Mouse (Mus musculus) intestine, postnatal 0 days (tissue): ENCODE data around the gene Gm48551. TPM values are rescaled to one million over a fixed set of nuclear protein-coding genes. Genes with fewer than 3 reads are reported as not detected.

ENCODE experiments used
- ATAC-seq: fragments of 200-750 bp; cut with Nextera tagmentation; 2 replicates; pipeline ENCODE4 v1.8.0; 2017; ENCODE audit warnings: mild to moderate bottlenecking, moderate TSS enrichment, moderate library complexity
- H3K27ac ChIP-seq: fragments of 300-500 bp; sonication (generic); 2 replicates; pipeline ENCODE4 v1.5.1; 2014; ENCODE audit warnings: mild to moderate bottlenecking, low read depth, low read length, moderate library complexity
- H3K27me3 ChIP-seq: fragments of 300-500 bp; sonication (generic); replicated peaks from 2 replicates; pipeline ENCODE4 v1.6.1; 2014; ENCODE audit warnings: low read length, mixed read lengths; ENCODE audit not compliant: control insufficient read depth, insufficient read depth
- H3K36me3 ChIP-seq: fragments of 300-500 bp; sonication (generic); 2 replicates; pipeline ENCODE4 v1.6.1; 2014; ENCODE audit warnings: mild to moderate bottlenecking, moderate library complexity; ENCODE audit not compliant: control insufficient read depth, insufficient read depth
- H3K4me1 ChIP-seq: fragments of 300-500 bp; sonication (generic); replicated peaks from 2 replicates; pipeline ENCODE4 v1.6.1; 2014; ENCODE audit warnings: antibody characterized with exemption, low read length, mixed read lengths; ENCODE audit not compliant: control insufficient read depth, insufficient read depth
- H3K4me2 ChIP-seq: fragments of 300-500 bp; sonication (generic); replicated peaks from 2 replicates; pipeline ENCODE4 v1.6.1; 2014; ENCODE audit warnings: low read depth, mild to moderate bottlenecking, moderate library complexity
- H3K4me3 ChIP-seq: fragments of 300-500 bp; sonication (generic); 2 replicates; pipeline ENCODE4 v1.5.1; 2014; ENCODE audit warnings: low read depth, low read length
- H3K9ac ChIP-seq: fragments of 300-500 bp; sonication (generic); 2 replicates; pipeline ENCODE4 v1.6.1; 2014; ENCODE audit warnings: mild to moderate bottlenecking, low read depth, low read length
- H3K9me3 ChIP-seq: fragments of 300-500 bp; sonication (generic); 2 replicates; pipeline ENCODE4 v1.6.1; 2016; ENCODE audit warnings: mixed run types; ENCODE audit not compliant: control insufficient read depth
- CTCF ChIP-seq: sonication (generic); IDR thresholded peaks from 2 replicates; pipeline ENCODE4 v1.5.1; 2016; ENCODE audit warnings: low read depth, mild to moderate bottlenecking, control low read depth, antibody characterized with exemption, moderate library complexity
- WGBS: fragments of 180-500 bp; shearing (Covaris S2); extraction: QIAGEN DNeasy Blood & Tissue Kit; methylation state at CpG from one replicate; pipeline ENCODE4 v1.1.7; 2014; 5-methylcytosine and 5-hydroxymethylcytosine counted together
- polyA plus RNA-seq: library from polyadenylated mRNA; unstranded; fragments of >200 nt; fragmentation: Nextera tagmentation; extraction: Ambion mirVana; gene quantifications from 2 replicates; pipeline ENCODE4 v1.2.1, GENCODE M21; 2015

Gene Gm48551
- polyA plus RNA-seq, 1 experiment from 2014 or later: 0.76 TPM

DNA sequence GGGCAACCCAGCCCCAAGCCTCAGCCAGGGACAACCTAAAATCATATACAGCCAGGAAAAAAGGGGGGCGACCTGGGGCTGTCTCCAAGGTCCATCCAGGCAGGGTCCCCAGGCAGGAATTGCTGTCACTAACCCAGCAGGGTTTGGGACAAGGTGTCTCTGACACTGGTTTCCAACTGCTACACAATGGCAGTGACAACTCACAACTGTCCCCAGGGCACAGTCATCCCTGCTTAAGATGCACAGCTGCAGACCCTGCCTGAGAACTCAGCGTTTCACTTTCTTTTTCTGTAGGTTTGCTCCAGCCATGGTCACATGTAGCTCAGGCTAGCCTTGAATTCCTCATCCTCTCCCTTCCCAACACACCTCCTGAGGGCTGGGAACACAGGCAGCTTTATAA, 44.8 kb downstream of the Gm48551 start:
- H3K27me3 ChIP-seq: peaks cover 19% of the 10 kb centered on the region
- no peak for ATAC-seq
- H3K4me2 ChIP-seq: peak overlapping the region; percentile 97
- no peak overlapping the region for H3K9ac ChIP-seq
- TF ChIP-seq CTCF: no peak
- no peaks in the 10 kb centered on the region for H3K9me3 ChIP-seq
- 45% methylated on average over 2 of the region's 2 CpGs for WGBS
- H3K4me1 ChIP-seq: 0 out of 2 replicates have a peak, but pooled peaks cover 4% of the 10 kb centered on the region
- 0 out of 2 replicates have a peak overlapping the region, but pooled peaks have one; percentile 87 for H3K27ac ChIP-seq
- no peak overlapping the region for H3K4me3 ChIP-seq
- no peaks in the 10 kb centered on the region for H3K36me3 ChIP-seq

DNA sequence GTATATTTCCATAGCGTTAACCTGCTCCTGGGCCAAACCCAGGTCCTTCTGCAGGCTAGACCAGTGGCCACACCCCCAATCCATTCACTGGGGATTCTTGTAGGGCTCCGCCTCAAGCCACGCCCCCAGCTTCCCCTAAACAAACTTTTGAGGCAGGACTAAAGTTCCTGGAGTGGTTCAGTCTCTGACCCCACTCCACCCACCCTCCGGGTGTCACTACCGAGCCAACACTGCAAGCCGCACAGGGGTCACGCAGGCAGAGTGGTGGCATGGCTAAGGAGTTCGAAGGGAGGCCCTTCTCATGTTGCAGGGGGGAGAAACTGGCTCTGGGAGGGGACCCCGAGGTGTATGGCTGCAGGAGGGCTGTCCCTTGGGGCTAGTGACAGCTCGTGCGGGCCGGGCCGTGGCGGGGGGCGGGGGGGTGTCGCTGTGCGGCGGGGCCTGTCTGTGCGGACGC, 45.4 kb downstream of the Gm48551 start:
- Histone ChIP-seq H3K27me3 (peaks cover 17% of the 10 kb centered on the region), H3K4me3 (peak overlapping the region; percentile 87), H3K9ac (peak overlapping the region; percentile 71), H3K36me3 (no peaks in the 10 kb centered on the region), H3K9me3 (no peaks in the 10 kb centered on the region), H3K27ac (peak overlapping the region; percentile 87), H3K4me1 (0 out of 2 replicates have a peak, but pooled peaks cover 4% of the 10 kb centered on the region), H3K4me2 (peak overlapping the region; percentile 97)
- peak; percentile 32 for TF ChIP-seq CTCF
- WGBS: 1% methylated on average over 20 of the region's 20 CpGs
- peak; percentile 28 for ATAC-seq

DNA sequence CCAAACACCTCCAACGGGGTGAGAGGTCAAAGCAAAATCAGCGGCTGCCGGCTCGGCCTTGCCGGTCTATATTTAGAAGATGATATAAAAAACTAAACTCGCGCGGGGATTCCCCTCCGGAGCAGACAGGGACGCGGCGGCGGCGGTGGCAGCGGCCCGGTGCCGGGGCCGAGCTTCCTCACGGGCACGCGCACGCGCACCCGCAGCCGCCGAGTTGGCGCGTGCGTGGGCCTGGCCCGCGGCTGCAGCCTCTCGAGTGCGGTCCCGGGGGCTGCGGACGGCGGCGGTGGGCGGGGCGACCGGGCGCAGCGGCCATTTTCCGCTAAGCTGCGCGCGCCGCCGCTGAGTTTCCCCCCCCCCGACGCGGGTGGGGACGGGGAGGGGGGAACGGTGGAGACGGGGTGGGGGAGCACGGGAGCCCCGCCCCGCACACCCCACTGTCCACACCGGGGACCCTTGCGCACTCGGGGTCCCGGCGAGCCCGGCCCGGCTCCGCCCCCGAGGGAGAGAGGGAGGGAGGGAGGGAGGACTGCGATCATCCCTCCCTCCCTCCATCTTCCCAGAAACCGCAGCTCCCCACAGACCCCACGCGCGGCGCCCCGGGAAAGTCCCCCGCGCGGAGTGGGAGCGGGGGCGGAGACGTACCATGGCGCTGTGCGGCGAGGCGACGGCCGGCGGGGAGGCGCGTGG, 46.0 kb downstream of the Gm48551 start:
- Histone ChIP-seq H3K4me2 (peak overlapping the region; percentile 97), H3K27me3 (peaks cover 14% of the 10 kb centered on the region), H3K4me3 (peak overlapping the region; percentile 87), H3K9ac (peak overlapping the region; percentile 71), H3K9me3 (no peaks in the 10 kb centered on the region), H3K4me1 (0 out of 2 replicates have a peak, but pooled peaks cover 4% of the 10 kb centered on the region), H3K36me3 (no peaks in the 10 kb centered on the region), H3K27ac (peak overlapping the region; percentile 87)
- peak; percentile 11 for ATAC-seq
- under 1% methylated on average over 56 of the region's 89 CpGs for WGBS
- no peak for TF ChIP-seq CTCF

DNA sequence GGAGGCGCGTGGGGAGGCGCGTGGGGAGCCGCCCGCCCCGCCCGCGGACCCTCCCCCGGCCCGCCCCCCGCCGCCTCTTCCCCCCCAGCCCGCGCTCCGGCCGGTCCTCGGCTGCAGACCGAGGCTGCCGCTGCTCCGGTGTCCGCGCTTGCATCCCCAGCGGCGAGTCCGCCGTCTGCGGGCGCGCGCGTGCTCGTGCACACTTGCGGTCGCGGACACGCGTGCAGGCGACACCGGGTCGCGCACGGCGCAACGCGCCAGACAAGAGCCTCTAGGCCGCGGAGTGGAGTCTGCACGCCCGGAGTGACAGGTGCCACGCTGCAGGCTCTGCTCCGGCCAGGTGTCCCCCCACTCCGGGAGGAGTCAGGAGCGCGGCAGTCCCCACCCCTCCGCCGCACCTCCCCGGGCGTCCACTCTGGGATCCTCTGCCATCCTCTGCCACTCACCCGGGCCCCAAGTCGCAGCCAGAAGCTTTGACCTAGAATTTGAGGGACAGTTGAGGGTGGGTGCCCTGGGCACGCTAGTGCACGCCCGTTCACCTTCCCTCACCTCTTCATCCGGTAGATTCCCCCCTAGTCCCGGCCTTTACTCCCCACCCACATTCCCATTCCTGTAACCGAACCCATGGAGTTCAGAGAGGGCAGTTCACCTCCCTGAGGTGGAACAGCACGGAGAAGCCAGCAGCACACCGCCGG, 46.7 kb downstream of the Gm48551 start:
- H3K4me3 ChIP-seq: peak overlapping the region; percentile 87
- 2% methylated on average over 53 of the region's 70 CpGs for WGBS
- peaks cover 7% of the 10 kb centered on the region; the same call in 1 of the 2 replicates for H3K27me3 ChIP-seq
- peak overlapping the region; percentile 71 for H3K9ac ChIP-seq
- peak; percentile 1; the same call in 1 of the 2 replicates for ATAC-seq
- no peaks in the 10 kb centered on the region for H3K9me3 ChIP-seq
- H3K27ac ChIP-seq: peak overlapping the region; percentile 87
- H3K36me3 ChIP-seq: no peaks in the 10 kb centered on the region
- TF ChIP-seq CTCF: no peak
- H3K4me2 ChIP-seq: peak overlapping the region; percentile 97
- 0 out of 2 replicates have a peak, but pooled peaks cover 4% of the 10 kb centered on the region for H3K4me1 ChIP-seq

DNA sequence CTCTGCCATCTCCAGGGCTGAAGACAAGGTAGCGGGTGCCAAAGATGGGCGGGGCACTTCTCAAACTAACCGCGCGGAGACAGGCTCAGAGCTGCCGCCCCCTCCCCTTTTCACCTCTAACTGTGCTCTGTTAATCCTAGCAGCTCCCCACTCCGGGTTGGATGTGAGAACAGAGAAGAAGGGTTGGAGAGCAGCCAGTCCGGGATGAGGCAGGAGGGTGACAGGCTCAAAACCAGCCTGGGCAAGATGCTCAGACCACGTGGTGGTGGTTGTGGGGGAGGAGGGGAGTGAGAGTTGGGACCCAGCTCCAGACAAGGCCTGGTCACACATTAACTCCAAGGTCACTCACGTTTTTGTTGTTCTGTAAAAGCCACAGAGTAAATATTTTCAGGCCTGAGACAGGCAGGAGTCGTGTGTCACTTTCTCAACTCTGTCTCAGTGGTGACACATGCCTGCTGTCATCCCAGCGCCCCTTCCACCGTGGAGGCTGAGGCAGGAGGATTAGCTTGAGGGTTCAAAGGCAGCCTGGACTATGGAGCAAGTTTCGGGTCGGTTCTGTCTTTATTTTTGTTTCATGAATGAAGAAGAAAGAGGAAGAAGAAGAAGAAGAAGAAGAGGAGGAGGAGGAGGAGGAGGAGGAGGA, 47.4 kb downstream of the Gm48551 start:
- Histone ChIP-seq H3K9me3 (no peaks in the 10 kb centered on the region), H3K4me1 (0 out of 2 replicates have a peak, but pooled peaks cover 4% of the 10 kb centered on the region), H3K4me2 (peak overlapping the region; percentile 97), H3K36me3 (no peaks in the 10 kb centered on the region), H3K4me3 (peak overlapping the region; percentile 87; the same call in 1 of the 2 replicates), H3K27ac (no peak overlapping the region), H3K9ac (no peak overlapping the region), H3K27me3 (0 out of 2 replicates have a peak, but pooled peaks cover 7% of the 10 kb centered on the region)
- no peak for ATAC-seq
- TF ChIP-seq CTCF: no peak
- 22% methylated on average over 15 of the region's 15 CpGs for WGBS
